Mouse (Mus musculus) spleen, adult 2 months (tissue): ENCODE results near the gene Sdhc. TPM values are rescaled to one million over a fixed set of nuclear protein-coding genes. Genes with fewer than 3 reads are reported as not detected.

ENCODE experiments used
- DNase-seq, 2 experiments: peaks; one replicate each; pipeline versions ENCODE4 v3.0.0 to v3.0.0-alpha.2; 2012 to 2021; ENCODE audit warnings: low spot score in 2 of 2, low read depth in 1 of 2
- H3K27ac ChIP-seq: fragments of 200-500 bp; 2 replicates; pipeline ENCODE4 v1.5.1; 2012; ENCODE audit warnings: low read length, inconsistent platforms; ENCODE audit not compliant: insufficient read depth
- H3K27me3 ChIP-seq: fragments of 200-500 bp; 2 replicates; pipeline ENCODE4 v1.6.1; 2012; ENCODE audit warnings: mild to moderate bottlenecking, moderate library complexity, low read length, inconsistent platforms; ENCODE audit not compliant: control insufficient read depth, insufficient read depth
- H3K36me3 ChIP-seq: fragments of 200-500 bp; 2 replicates; pipeline ENCODE4 v1.6.1; 2012; ENCODE audit warnings: mild to moderate bottlenecking, low read length, inconsistent platforms; ENCODE audit not compliant: control insufficient read depth, insufficient read depth
- H3K4me1 ChIP-seq: fragments of 200-500 bp; 2 replicates; pipeline ENCODE4 v1.6.1; 2011; ENCODE audit warnings: inconsistent platforms; ENCODE audit not compliant: control insufficient read depth, insufficient read depth, insufficient read length
- H3K4me3 ChIP-seq: fragments of 200-500 bp; 2 replicates; pipeline ENCODE4 v1.5.1; 2011; ENCODE audit warnings: mild to moderate bottlenecking, inconsistent platforms; ENCODE audit not compliant: insufficient read depth, insufficient read length; ENCODE audit errors: extremely low read depth
- CTCF ChIP-seq: fragments of 200-500 bp; IDR thresholded peaks from 2 replicates; pipeline ENCODE4 v1.5.1; 2011; ENCODE audit warnings: mild to moderate bottlenecking, inconsistent platforms; ENCODE audit not compliant: insufficient read depth, insufficient read length, insufficient replicate concordance; ENCODE audit errors: extremely low read depth
- POLR2A ChIP-seq: fragments of 200-500 bp; IDR thresholded peaks from 2 replicates; pipeline ENCODE4 v1.6.1; 2011; ENCODE audit warnings: low read depth, low read length, inconsistent platforms
- WGBS: fragments of 180-500 bp; shearing (Covaris S2); methylation state at CpG from one replicate; pipeline ENCODE4 v1.1.7; 2018; 5-methylcytosine and 5-hydroxymethylcytosine counted together
- polyA plus RNA-seq: library from polyadenylated mRNA; depleted of rRNA; stranded (reverse); fragments of >200 nt; gene quantifications from 2 replicates; pipeline ENCODE4 v1.2.3, GENCODE M21; 2012

Sdhc gene
- polyA plus RNA-seq, 1 experiment, result 65.7 TPM

- no peak overlapping the region for H3K4me3 ChIP-seq
- WGBS, result 91% methylated on average over 8 of the region's 8 CpGs
- H3K27me3 ChIP-seq, result no peaks in the 10 kb centered on the region
- no peaks in the 10 kb centered on the region for H3K36me3 ChIP-seq
- H3K27ac ChIP-seq, result no peak overlapping the region
- TF ChIP-seq CTCF, result no peak
- H3K4me1 ChIP-seq, result peaks cover 6% of the 10 kb centered on the region
- no peak for DNase-seq
Measured at GRCm38 (mm10) chr1:171185655-171186054, 35.3 kb upstream of the Sdhc start.

DNA sequence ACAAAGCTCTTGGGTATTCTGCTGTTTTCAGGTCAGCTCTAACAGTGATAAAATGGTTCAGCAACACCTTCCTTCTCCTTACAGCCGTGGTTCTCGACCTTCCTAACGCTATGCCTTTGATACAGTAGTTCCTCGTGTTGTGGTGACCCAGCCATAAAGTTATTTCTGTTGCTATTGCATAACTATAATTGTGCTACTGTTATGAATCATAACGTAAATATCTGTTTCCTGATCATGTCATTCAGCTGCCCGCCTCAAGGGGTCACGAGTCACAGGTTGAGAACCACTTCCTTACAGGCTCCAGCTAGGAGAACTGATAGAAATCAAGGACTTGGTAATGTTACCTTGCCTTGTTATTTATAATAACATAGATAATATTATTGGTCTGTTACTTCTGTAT lies 33.9 kb upstream of the Sdhc start:
- 4% methylated on average over 7 of the region's 7 CpGs for WGBS
- Histone ChIP-seq H3K27me3 (no peaks in the 10 kb centered on the region), H3K27ac (no peak overlapping the region), H3K36me3 (no peaks in the 10 kb centered on the region), H3K4me1 (peaks cover 6% of the 10 kb centered on the region), H3K4me3 (no peak overlapping the region)
- no peak for TF ChIP-seq POLR2A
- TF ChIP-seq CTCF, result peak; percentile 8; the same call in 1 of the 2 replicates
- DNase-seq, result peak; percentile 43 to 50

- no peak for DNase-seq
- TF ChIP-seq CTCF (no peak), POLR2A (no peak)
Measured at GRCm38 (mm10) chr1:171183620-171184019, 33.2 kb upstream of the Sdhc start.

GRCm38 (mm10) chr1:171183025-171183424 lies 32.6 kb upstream of the Sdhc start:
- no peak overlapping the region for H3K27ac ChIP-seq
- DNase-seq, result no peak
- H3K27me3 ChIP-seq, result no peaks in the 10 kb centered on the region
- H3K4me3 ChIP-seq, result no peak overlapping the region
- peaks cover 6% of the 10 kb centered on the region for H3K4me1 ChIP-seq
- no peaks in the 10 kb centered on the region for H3K36me3 ChIP-seq
- TF ChIP-seq POLR2A (no peak), CTCF (no peak)
- 75% methylated on average over 3 of the region's 3 CpGs for WGBS

More at GRCm38 (mm10) chr1:171183620-171184019, 33.2 kb upstream of the Sdhc start:
- Histone ChIP-seq H3K27ac (no peak overlapping the region), H3K4me1 (peaks cover 6% of the 10 kb centered on the region), H3K36me3 (no peaks in the 10 kb centered on the region), H3K4me3 (no peak overlapping the region), H3K27me3 (no peaks in the 10 kb centered on the region)
- WGBS, result 12% methylated on average over 3 of the region's 3 CpGs

DNA sequence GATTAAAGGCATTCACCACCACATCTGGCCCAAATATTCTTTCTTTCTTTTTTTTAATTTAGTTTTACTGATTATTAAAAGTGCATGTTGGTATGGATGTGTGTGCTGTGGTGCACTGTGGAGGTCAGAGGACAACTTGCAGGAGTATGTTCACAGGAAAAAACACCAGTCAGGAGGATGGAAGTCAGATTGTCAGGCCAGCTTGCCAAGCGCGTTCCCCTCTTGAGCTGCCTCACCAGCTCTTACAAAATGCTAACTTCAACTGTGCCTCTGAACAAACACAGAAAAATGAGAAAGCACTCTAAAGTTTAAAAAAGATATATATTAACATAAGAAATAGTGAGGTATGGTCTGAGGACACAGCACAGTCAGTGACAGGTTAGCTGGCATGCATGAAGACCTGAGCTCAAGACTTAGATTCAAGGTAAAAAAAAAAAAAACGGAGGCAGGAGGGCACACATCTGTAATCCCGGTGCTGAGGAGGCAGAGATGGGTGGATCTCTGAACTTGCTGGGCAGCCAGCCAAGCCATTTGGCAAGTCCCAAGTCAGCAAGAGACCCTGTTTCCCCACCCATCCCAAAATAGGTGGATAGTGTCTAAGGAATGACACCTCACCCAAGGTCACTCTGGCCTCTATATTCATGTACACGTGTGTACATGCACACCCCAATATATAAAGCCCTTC lies 29.2 kb upstream of the Sdhc start:
- no peak overlapping the region for H3K27ac ChIP-seq
- no peak overlapping the region for H3K4me3 ChIP-seq
- H3K27me3 ChIP-seq, result no peaks in the 10 kb centered on the region
- 82% methylated on average over 5 of the region's 5 CpGs for WGBS
- TF ChIP-seq POLR2A (no peak), CTCF (no peak)
- H3K36me3 ChIP-seq, result no peaks in the 10 kb centered on the region
- DNase-seq, result no peak
- H3K4me1 ChIP-seq, result peaks cover 6% of the 10 kb centered on the region

DNA sequence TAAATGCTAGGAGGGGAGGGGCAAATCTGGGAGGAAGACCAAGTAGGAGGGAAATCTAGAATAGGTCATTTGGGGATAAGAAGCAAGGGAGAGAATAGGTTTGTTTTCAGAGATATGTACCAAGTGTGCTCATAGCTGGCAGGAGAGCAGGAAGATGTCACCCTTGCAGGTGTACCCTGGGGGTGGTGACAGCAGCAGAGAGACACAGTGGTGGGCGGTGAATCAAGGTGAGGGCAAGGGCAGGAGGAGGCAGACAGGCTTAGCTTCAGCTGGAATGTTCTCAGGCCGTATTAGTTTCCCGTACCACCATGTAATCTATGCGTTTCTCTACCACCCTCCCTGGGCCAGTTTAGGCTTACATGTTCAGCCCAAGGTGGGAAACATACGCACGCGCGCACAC lies 22.4 kb upstream of the Sdhc start:
- Histone ChIP-seq H3K36me3 (no peaks in the 10 kb centered on the region), H3K4me1 (no peaks in the 10 kb centered on the region), H3K4me3 (no peak overlapping the region), H3K27ac (no peak overlapping the region), H3K27me3 (no peaks in the 10 kb centered on the region; the same call in 1 of the 2 replicates)
- TF ChIP-seq POLR2A (no peak), CTCF (no peak)
- WGBS, result 98% methylated on average over 8 of the region's 8 CpGs
- no peak for DNase-seq

GRCm38 (mm10) chr1:171171138-171171537 lies 20.7 kb upstream of the Sdhc start:
- H3K36me3 ChIP-seq, result no peaks in the 10 kb centered on the region
- no peak for DNase-seq
- H3K27ac ChIP-seq, result no peak overlapping the region
- no peaks in the 10 kb centered on the region; the same call in 1 of the 2 replicates for H3K27me3 ChIP-seq
- 18% methylated on average over 3 of the region's 3 CpGs for WGBS
- no peaks in the 10 kb centered on the region for H3K4me1 ChIP-seq
- TF ChIP-seq CTCF, result no peak
- no peak for TF ChIP-seq POLR2A
- H3K4me3 ChIP-seq, result no peak overlapping the region
